Mouse (Mus musculus) olfactory bulb, adult 2 months (tissue): ENCODE results near the gene Edil3.

Experiments
- CTCF ChIP-seq: fragments of 200-500 bp; IDR thresholded peaks from 2 replicates; pipeline ENCODE4 v1.5.1; 2012; ENCODE audit warnings: low read depth, mild to moderate bottlenecking, low read length, moderate library complexity; ENCODE audit not compliant: insufficient read depth
- POLR2A ChIP-seq: fragments of 200-500 bp; IDR thresholded peaks from 2 replicates; pipeline ENCODE4 v1.6.1; 2012; ENCODE audit warnings: mild to moderate bottlenecking, low read depth, low read length, moderate library complexity; ENCODE audit not compliant: insufficient read depth

- TF ChIP-seq POLR2A (no peak), CTCF (no peak)
Measured at GRCm38 (mm10) chr13:89199275-89199674, 378.0 kb downstream of the Edil3 start.
